Comparison of ENCODE assay signal across 17 mouse cellular contexts in the genomic region with DNA sequence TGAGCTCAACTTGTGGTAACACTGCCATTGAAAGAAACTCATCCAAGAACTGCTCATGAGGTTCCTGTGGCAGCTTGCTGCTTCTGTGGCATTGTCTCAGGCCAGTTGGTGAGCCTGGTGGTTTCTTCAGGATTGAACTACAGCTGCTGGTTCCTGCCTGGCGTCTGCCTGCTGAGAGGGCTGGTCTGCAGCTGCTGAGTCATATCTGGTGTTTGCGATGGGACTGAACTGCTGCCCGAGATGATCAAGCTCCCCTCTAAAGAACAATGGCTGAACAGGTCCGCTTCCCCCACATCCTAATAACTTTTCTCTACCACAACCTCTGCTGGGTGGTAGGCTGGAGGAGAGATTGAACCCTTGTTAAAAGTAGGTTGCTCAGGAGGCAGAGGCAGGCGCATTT. TPM values are rescaled to one million over a fixed set of nuclear protein-coding genes. Genes with fewer than 3 reads are reported as not detected.
DNase-seq lines count a peak whose midpoint lies in the region; TF ChIP-seq lines count a peak whose summit lies in the region.
"Had no signal": no experiment of that assay in that cellular context is flagged by ENCODE, and none has a peak within 500 bp of the region (broad histone marks: within the 10 kb centered on the region; RNA-seq: fewer than 3 reads in every experiment).

No protein-coding gene starts in this region.

- no peak overlapping the region for H3K27ac ChIP-seq in CH12.LX (ENCODE audit: insufficient read depth, low read depth)
- H3K27ac ChIP-seq in kidney, adult 2 months (ENCODE audit: insufficient read depth, low read depth, low read length) = no peak overlapping the region

- WGBS in kidney, adult 2 months = 87% methylated on average over 5 of the region's 5 CpGs

- TF ChIP-seq RAD21 in CH12.LX (IDR thresholded peaks at IDR 0.05; ENCODE audit: low read depth, low read length) = no peak

- H3K27me3 ChIP-seq in CH12.LX (replicated peaks) (no peaks in the 10 kb centered on the region), myocyte (ENCODE audit: control insufficient read depth, insufficient read depth, insufficient read length) (no peaks in the 10 kb centered on the region)
- H3K27me3 ChIP-seq in kidney, adult 2 months (replicated peaks; ENCODE audit: control insufficient read depth, insufficient read depth, low read length) = no peaks in the 10 kb centered on the region
- H3K27me3 ChIP-seq: Patski had no signal

- TF ChIP-seq CTCF in CH12.LX (conservative IDR thresholded peaks at IDR 0.05 in 1 of 2, IDR thresholded peaks at IDR 0.05 in 1 of 2; ENCODE audit: low read depth in 2 of 2, low read length in 2 of 2) = no peak
- TF ChIP-seq CTCF in kidney, adult 2 months (conservative IDR thresholded peaks at IDR 0.05; ENCODE audit: insufficient read depth, insufficient read length, low read depth, low read length) = no peak

- H3K36me3 ChIP-seq in CH12.LX (replicated peaks in 1 of 2; ENCODE audit: control insufficient read depth in 1 of 2, insufficient read depth in 1 of 2, low read length in 1 of 2) = no peaks in the 10 kb centered on the region
- H3K36me3 ChIP-seq in myocyte (ENCODE audit: control insufficient read depth, insufficient read depth) = no peaks in the 10 kb centered on the region
- H3K36me3 ChIP-seq in kidney, adult 2 months (ENCODE audit: control insufficient read depth, insufficient read depth, low read length) = no peaks in the 10 kb centered on the region
- H3K36me3 ChIP-seq: G1E had no signal

- TF ChIP-seq POLR2A in CH12.LX (IDR thresholded peaks at IDR 0.05; ENCODE audit: low read depth, low read length) (no peak), myocyte (IDR thresholded peaks at IDR 0.05; ENCODE audit: insufficient read length, low read depth) (no peak)
- TF ChIP-seq POLR2A in kidney, adult 2 months (IDR thresholded peaks at IDR 0.05; ENCODE audit: low read depth, low read length) = no peak

- no peak overlapping the region for H3K4me3 ChIP-seq in CH12.LX (replicated peaks in 1 of 3; ENCODE audit: low read depth in 2 of 3, low read length in 2 of 3, poor library complexity in 1 of 3)
- no peak overlapping the region for H3K4me3 ChIP-seq in myocyte
- no peak overlapping the region for H3K4me3 ChIP-seq in kidney, adult 2 months (ENCODE audit: insufficient read depth, low read depth, low read length)

- dilution Hi-C loops in CH12.LX (cut with MboI; ENCODE audit: extremely low pct_ligation_motif_present, extremely low pct_unique_long_range_greater_than_20kb, low sequenced_read_pairs) = no loop called here

- in situ Hi-C loops in CH12.LX (cut with MboI; ENCODE audit: low pct_ligation_motif_present, low pct_unique_long_range_greater_than_20kb, low sequenced_read_pairs) = no loop called here

- no peaks in the 10 kb centered on the region for H3K79me2 ChIP-seq in CH12.LX (replicated peaks; ENCODE audit: control insufficient read depth, extremely low read depth, insufficient read depth, poor library complexity, severe bottlenecking)
- no peaks in the 10 kb centered on the region for H3K79me2 ChIP-seq in myocyte (ENCODE audit: control insufficient read depth, insufficient read depth)

- H3K9ac ChIP-seq in CH12.LX (ENCODE audit: insufficient read depth, low read depth) = no peak overlapping the region

- H3K4me2 ChIP-seq in CH12.LX (ENCODE audit: insufficient read depth, low read depth, poor library complexity, severe bottlenecking) = no peak overlapping the region
- no peak overlapping the region for H3K4me2 ChIP-seq in myocyte (ENCODE audit: low read depth)

- H3K4me1 ChIP-seq in CH12.LX (ENCODE audit: control insufficient read depth in 1 of 2, insufficient read depth in 2 of 2) = peaks cover 2 to 22% of the 10 kb centered on the region in 2 experiments; a peak in 3 of 4 replicates
- no peaks in the 10 kb centered on the region for H3K4me1 ChIP-seq in kidney, adult 2 months (ENCODE audit: control insufficient read depth, insufficient read depth, low read length)

- no peak for DNase-seq in CH12.LX (ENCODE audit: extremely low read depth)
- DNase-seq in kidney, adult 2 months = no peak
- no peak for DNase-seq in urinary bladder, postnatal 36 days (ENCODE audit: low spot score in 2 of 2)
- DNase-seq: adrenal gland, adult 2 months; adrenal gland, adult 8-10 months; adrenal gland, postnatal 10 days; adrenal gland, postnatal 14 days; adrenal gland, postnatal 25 days; adrenal gland, postnatal 36 days; B cell, adult 2 months; cerebellum, adult 11 months; cerebellum, adult 11-12 months; cerebellum, adult 18-20 months; cerebellum, adult 2 months had no signal

- peaks cover 4% of the 10 kb centered on the region for H3K9me3 ChIP-seq in CH12.LX (replicated peaks; ENCODE audit: low read length)

- peak; percentile 37; the same call in 1 of the 2 replicates for TF ChIP-seq EP300 in CH12.LX (IDR thresholded peaks at IDR 0.05; ENCODE audit: low read length)

- no peak overlapping the region for H3ac ChIP-seq in myocyte (ENCODE audit: control insufficient read depth, insufficient read length)

TF ChIP-seq in CH12.LX, 34 proteins besides CTCF, POLR2A, EP300 and RAD21:
- no peak for TF ChIP-seq USF1 (IDR thresholded peaks at IDR 0.05; ENCODE audit: low read depth, low read length)
- TF ChIP-seq IRF4 (IDR thresholded peaks at IDR 0.05; ENCODE audit: low read depth, low read length) = peak; percentile 52

TF ChIP-seq in myocyte, 11 proteins besides CTCF, POLR2A, EP300 and RAD21:
- TF ChIP-seq MYOD1 (IDR thresholded peaks at IDR 0.05; ENCODE audit: control insufficient read depth in 1 of 3, insufficient read length in 2 of 3, low read depth in 2 of 3) (peak in 2 of 3 experiments; percentile 62 to 63), MYOG (IDR thresholded peaks at IDR 0.05; ENCODE audit: control insufficient read depth in 1 of 3, insufficient read depth in 1 of 3, insufficient read length in 2 of 3, low read depth in 2 of 3) (peak; percentile 37 to 69 (median 43)), MAX (IDR thresholded peaks at IDR 0.05; ENCODE audit: low read depth) (no peak), CEBPB (IDR thresholded peaks at IDR 0.05; ENCODE audit: insufficient read depth, poor library complexity, severe bottlenecking) (no peak), TCF12 (IDR thresholded peaks at IDR 0.05; ENCODE audit: insufficient read depth, poor library complexity, severe bottlenecking) (no peak), USF1 (IDR thresholded peaks at IDR 0.05; ENCODE audit: low read depth) (no peak), E2F4 (IDR thresholded peaks at IDR 0.05; ENCODE audit: insufficient read depth) (no peak), POLR2AphosphoS2 (IDR thresholded peaks at IDR 0.05; ENCODE audit: insufficient read length, low read depth) (no peak), SRF (IDR thresholded peaks at IDR 0.05; ENCODE audit: control insufficient read depth, insufficient read length, low read depth) (no peak), TCF3 (IDR thresholded peaks at IDR 0.05; ENCODE audit: insufficient read length, low read depth) (no peak)

RNA-seq across cellular contexts. Expression of gene Ipo5, which starts 57.4 kb away (rescaled TPM):
- total RNA-seq in CH12.LX (2012; rRNA removed) (167 and 178 TPM in 2 replicates), CH12.LX (2014; rRNA removed) (259 and 267 TPM in 2 replicates)
- polyA plus RNA-seq in CH12.LX (2012; ENCODE audit: insufficient read length, low read depth) (230 and 252 TPM in 2 replicates), myocyte (2012; fragmentation: generic; extraction: Trizol) (75.7 TPM)
- 18.1 and 20.5 TPM in 2 replicates for polyA plus RNA-seq in kidney, adult 2 months (2012; rRNA removed)
